Mouse (Mus musculus) right cerebral cortex, postnatal 36 days (tissue): ENCODE results near the gene Pdgfb.

Experiments used
- DNase-seq, 2 experiments: peaks; one replicate each; pipeline ENCODE4 v3.0.0; 2022; ENCODE audit warnings: low spot score in 2 of 2, mixed read lengths in 1 of 2

The Pdgfb gene

DNA sequence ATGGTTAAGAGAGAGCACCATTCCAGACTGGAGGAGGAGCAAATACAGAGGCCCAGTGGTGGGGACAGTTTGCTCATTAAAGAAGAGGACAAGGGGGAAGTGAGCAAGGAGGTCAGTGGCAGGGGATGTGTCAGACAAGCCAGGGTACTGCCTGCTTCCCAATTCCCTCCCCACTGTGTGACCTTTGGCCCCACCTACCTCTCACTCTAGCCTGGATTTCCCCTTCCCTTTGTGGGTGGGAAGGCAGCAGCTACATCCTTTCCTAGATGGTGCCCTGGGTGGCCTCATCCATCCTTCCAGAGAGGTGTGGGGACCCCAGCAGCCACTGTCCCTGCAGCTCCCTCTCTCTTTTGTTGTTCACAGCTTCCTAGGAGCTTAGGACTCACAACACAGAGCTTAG lies 20.1 kb upstream of the Pdgfb start:
- no peak for DNase-seq

DNA sequence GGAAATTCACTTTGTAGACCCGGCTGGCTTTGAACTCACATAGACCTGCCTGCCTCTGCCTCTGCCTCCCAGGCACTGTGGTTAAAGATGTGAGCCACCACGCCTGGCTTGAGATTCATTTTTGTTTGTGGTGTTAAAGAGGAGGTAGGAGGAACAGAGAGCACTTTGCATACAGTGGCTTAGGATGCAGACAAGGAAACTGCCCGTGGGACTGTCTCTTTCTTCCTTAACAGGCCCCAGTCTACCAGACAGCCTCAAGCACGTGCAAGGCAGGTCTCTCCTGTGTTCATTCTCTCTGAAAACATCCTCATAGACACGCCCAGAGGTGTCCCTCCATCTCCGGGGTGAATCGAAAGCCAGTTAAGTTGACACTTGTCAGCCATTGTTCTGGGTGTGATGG lies 19.6 kb upstream of the Pdgfb start:
- no peak for DNase-seq

DNA sequence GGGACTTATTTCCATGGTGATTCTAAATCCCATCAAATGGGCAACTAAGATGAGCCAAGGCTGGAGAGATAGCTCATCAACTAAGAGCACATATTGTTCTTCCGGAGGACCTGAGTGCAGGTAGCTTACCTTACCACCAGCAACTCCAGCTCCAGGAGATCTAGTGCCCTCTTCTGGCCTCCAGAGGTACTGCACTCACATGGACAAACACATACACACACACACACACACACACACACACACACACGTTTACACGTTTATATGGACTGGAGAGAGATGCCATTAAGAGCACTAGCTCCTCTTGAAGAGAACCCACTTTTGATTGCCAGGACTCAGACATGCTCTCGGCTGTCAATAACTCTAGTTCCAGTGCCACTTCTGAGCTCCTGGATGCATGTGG lies 16.4 kb upstream of the Pdgfb start:
- DNase-seq: no peak

DNA sequence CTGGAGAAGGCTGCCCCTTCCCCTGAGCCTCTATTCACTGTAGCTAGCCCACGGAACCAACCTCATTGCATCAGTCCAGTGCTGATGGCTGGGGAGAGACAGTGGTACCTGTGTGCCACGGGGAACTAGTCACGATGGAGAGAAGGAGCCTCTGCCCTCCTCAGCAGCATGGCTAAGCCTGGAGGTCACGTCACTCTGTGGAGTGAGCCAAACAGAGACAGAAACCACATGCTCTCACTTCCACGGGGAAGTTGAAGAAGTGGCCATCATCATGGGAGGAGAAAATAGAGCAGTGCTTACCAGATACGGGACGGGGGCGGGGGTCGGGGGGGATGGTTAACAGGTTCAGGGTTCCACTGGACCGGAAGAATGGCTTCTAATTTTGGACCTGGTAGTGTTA lies 15.6 kb upstream of the Pdgfb start:
- DNase-seq: no peak

DNA sequence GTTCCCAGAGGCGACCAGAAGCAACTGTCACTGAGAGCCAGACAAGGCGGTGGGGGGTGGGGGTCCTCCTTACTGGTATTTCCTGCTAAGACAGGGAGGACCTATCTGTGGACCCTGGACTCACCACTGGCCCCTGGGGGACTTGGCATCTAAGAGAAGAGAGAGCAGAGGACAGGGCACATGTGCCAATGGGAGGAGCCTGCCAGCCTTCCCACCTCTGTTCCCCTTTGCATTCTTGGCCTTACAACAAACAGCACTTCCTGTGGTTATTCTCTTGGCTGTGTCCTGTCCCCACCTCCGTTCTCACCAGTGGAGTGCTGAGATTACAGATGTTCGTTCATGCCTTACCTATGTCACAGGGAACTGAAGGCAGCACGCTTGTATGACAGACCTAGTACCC lies 14.1 kb upstream of the Pdgfb start:
- no peak for DNase-seq

DNA sequence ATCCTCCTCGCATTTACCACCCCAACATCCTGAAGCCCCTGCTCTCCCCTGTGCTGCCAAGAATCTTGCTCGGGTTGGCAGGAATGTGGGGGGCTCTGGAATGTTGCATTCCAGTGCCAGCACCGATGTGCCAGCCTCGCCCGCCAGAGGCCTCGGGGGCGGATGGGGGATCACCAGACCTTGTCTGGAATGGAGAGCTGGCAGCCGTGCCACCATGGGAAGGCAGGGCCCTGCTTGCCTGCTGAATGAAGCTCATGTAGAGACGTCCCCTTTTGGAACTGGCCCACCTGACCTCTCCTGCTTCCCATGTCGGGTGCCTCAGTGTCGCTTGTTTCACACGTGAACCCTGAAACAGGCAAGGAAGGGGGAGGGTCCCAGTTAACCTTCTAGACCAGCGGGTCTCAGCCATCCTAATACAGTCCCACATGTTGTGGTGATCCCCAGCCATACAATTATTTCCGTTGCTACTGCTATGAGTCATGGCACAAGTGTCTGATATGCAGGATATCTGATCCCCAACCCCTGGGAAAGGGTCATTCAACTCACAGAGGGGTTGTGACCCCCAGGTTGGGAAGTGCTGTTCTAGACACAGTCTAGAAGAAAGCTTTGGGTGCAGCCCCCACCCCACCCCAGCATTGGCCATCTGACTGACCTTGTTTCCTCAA lies 12.0 kb upstream of the Pdgfb start:
- DNase-seq: no peak

DNA sequence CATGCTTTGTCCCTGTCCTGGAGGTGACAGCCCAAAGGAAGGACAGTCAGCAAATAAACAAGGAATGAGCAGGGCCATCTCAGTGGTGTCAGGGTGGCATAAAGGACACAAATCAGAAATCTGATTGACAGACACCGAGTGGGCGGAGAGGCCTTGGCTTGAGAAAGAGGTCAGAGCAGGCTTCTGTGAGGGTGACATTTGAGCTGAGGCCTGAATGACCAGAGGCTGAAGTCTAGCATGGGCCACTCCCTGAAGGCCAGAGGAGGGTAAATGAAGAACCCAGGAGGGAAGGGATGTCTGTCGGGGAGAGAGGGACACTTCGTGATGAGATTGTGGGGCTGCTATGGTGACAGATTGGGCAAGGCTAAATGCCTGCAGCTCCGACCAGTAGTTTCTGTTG lies 11.3 kb upstream of the Pdgfb start:
- DNase-seq: no peak

DNA sequence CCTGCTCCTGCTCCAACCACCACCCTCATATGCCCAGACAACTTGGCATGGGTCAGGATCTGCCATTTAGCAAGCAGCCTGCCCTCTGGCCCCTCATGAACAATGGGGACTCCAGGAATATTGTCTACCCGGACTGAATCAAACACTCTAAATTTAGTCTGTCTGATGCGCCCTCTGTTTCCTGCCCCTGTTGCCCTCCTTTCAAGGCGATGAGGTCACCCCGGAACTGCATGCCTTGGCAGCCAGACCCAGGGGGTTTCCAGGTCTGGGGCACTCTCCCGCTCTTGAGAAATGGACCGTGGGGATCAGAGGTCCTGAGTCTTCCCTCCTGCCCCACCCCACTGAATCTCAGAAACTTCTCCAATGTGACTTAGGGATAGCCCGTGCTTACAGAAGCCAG lies 10.8 kb upstream of the Pdgfb start:
- no peak for DNase-seq

DNA sequence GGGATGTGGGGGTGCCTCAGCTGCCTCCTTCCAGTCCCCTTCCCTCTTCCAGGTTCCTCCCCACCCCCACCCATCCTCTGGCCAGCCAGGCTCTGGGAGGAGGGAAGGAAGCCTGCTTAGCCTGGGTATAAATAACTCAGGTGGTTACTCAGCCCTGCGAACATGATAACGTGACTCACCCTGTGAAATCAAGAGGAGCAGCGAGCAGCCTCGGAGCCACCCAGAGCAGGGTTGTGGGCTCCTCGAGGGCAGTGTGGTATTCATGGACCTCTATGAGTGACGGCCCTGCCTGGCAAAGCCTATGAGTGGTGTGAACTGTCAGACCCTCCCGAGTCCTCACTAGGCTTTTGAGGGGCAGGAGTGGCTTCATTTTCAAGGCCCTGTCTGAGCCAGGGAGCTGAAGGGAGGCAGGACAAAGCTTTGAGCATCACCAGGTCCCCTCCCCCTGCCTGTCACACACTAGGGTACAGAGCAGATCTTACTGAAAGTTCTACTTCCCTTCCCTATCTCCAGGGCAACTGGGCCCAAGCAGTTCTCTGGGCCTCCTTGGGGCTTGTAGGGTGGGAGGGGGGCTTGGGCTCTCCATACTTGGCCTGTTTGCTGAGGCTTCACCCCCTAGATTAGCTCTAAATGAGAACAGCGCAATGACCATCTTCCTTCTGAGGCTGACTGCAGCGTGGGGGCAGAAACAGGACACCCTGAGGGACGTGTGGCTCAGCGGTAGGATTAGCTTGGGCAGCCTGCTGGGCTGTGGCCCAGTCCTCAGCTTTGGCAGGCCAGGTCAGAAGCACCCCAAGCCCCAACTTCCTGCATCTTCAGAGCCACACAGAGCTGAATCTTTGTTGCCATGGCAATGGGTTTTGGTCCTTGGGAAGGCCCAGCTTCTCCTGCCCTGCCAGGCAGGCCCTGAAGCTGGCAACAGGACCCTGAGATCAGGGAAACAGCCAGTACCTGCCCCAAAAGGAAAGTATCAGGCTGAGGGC lies 9.8 kb upstream of the Pdgfb start:
- peak in 1 of 2 experiments; percentile 58 for DNase-seq

DNA sequence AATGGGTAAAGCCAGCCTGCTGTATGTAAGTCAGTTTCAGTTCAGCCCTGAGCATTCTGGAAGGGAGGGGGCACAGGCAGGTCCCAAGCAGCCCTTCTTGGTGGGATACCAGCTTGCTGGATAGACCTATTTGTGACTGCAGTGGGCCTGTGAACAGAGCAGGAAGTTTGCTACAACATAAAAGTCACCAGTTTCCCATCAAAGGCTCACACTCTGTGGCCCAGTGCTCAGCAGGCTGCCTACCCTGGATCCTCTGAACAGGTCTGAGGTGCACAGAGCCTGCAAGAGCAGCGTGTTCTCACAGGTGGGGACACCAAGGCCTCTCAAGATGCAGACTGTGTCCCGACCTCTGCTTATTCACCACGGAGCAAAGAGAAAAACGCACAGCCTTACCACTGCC lies 5.7 kb upstream of the Pdgfb start:
- DNase-seq: no peak

DNA sequence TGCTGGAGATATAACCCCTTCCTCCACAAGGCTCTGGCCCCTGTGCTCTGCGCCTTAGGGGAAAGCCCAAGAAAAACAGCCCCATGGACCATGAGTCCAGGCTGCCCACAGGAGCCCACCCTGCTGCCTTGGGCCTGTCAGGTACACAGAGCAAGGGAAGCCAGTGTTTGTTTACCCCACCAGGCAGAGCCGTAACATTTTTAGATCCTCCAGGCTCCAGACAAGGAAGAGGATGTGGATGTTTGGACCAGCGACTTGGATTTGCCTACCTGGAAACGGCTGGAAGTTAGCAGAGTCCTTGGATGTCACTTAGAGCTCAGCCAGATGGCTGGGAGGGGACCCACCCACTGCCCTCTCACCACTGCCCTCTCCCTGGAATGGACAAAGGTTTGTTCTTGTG lies 4.8 kb upstream of the Pdgfb start:
- no peak for DNase-seq

DNA sequence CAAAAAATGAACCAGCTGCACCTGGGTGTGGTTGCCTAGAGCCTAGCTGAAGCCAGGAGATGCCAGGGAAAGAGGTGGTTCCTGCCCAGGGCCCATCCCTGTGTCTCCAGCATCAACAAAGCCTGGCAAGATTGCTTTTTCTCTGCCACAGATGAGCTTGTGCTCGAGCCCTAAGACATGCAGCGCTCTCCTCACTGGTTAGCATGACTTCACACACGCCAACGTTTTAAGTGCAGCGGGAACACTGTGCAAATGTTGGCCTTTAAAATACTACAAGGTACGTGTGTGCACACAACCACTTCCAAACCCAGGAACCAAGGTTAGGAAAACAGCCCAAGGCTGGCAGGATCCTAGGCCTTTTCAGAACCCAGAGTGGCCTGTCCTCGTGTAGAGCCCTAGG lies 4.4 kb upstream of the Pdgfb start:
- DNase-seq: peak; percentile 49 to 70

DNA sequence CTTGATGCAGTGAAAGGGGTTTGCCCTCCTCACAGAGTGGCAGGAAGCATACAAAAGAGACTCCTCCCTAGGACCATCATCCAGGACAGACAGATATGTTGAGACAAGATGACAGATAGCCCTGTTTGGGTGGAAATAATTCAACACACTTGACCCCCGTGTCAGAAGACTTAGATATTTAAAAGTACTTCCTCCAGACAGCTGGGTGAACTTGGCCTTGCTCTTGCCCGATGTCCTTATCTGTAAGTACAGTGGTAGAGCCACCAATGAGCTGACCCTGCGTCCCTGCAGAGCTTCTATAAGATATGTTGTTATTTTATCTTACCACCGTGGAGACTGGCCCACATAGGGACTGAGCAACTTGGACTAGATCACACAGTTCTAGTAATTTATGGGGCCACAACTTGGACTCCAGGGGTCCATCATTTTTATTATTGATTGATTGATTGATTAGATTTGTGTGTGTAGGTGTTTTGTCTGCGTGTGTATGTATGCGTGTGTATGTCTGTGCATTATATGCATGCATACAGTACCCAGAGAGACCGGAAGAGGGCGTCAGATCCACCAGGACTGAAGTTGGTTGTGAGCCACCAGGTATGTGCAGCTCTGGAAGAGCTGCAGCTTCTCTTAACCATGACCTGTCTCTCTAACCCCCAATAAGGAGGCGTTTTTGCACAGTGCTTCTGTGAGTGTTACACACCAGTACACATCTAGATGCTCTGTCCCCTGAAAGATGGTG lies 2.0 kb upstream of the Pdgfb start:
- DNase-seq: no peak

DNA sequence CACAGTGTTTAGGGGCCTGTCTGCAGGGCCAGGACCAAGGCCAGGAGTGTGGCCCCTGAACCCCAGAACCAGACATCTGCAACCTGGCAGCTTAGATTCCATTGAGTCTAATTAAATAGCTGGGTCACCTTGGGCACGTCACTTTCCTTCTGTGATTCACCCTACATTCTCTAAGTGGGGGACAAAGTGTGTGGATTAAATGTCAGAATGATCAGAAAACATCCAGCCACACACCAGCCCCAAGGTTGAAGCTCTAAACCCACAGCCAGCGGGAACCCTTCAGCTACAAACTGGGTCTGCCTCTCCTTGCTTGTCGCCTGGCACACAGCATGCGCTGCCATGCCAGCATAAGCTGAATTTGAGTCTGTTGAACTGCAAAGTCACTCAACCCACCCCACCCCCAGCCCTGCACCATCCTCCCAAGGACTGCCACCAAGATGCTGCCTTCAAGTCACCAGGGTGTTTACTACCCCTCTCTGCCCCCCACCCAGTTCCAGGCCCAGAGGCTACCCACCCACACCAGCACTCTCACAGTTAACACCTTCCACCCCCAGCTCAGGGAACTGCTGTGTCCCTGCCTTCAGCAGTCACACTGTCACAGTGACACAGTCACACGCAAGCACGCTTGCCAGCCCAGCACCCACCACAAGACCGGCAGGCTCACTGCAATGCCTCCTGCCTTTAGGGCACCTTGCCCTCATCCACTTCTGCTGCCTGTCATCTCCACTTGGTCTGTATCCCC lies 605 bp upstream of the Pdgfb start:
- DNase-seq: peak; percentile 66 to 84

DNA sequence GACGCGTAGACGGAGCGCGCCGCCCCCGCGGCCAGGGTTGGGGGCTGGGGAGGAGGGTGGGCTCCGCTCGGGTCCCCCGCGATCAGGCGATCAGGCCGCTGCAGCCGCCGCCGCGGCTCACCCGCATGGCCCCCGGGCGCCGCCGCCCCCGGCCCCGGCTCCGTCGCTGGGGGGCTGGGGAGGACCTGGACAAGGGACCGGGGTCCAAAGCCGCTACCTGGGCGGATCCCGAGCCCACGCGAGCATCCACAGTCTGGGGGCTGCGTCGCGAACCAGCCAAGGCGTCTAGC lies 801 bp downstream of the Pdgfb start:
- DNase-seq: no peak

DNA sequence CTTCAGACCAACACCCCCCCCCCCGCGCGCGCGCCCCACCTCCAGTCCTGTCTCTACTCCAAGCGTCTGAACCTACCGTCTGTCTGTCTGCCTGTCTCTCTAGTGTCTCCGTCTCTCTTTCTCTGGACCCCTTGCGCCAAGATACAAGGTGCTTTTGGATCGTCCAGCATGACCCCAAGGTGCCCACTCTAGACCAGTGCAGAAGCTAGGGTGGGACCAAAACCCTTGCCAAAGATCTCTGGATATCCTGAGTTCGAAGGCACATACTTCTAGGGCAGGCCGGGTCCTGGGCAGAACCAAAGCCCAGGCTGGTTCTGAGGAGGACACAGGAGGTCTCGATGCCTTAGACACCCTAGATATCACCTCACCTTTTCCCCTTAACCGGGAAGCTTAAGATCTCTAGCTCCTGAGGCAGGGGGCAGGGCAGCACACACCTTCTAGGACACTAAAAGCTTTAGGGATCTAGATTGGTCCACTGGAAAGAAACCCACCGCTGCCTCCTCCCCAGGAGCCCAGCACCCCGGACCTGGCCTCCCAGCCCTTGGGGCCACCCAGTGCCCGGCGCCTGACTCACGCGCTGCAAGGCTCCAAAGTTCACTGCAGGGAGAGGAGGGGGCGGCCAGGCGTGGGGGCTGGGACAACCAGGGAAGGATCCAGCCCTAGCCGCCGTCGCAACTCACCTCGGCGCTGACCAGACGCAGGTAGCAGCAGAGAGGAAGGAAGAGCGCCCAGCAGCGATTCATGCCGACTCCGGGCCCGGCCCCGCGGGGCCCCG lies 1.3 kb downstream of the Pdgfb start:
- no peak for DNase-seq

DNA sequence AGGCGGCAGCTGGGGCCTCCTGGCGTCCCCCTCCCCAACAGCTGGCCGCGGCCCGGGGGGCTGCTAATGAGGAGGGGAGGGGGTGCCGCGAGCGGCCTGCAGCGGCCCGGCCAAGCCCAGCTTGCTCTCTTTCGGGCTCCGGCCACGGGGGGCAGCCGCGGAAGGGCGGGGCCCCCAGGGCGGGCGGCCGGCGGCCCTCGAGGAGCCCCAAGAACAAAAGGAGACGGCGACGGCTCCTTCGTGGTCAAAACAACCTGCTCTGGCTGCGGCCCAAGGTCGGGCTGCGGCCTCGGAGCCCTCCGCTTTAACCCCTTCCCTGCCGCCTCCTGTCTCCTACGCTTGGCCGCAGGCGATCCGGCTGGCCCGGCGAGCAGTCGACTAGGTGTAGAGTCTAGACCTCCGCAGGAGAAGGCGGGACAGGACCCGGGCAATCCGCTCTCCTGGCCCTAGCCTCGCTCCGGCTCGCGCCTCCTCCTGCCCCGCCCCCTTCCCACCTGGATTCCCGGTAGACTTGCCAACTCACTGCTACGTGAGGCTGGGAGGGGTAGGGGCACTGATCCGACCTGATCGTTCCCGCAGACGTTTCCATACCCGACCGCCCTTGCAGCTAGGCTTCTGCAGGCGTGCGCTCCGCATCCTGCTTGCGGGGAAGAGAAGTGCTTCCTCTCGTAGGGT lies 2.1 kb downstream of the Pdgfb start:
- peak; percentile 66 to 70 for DNase-seq

DNA sequence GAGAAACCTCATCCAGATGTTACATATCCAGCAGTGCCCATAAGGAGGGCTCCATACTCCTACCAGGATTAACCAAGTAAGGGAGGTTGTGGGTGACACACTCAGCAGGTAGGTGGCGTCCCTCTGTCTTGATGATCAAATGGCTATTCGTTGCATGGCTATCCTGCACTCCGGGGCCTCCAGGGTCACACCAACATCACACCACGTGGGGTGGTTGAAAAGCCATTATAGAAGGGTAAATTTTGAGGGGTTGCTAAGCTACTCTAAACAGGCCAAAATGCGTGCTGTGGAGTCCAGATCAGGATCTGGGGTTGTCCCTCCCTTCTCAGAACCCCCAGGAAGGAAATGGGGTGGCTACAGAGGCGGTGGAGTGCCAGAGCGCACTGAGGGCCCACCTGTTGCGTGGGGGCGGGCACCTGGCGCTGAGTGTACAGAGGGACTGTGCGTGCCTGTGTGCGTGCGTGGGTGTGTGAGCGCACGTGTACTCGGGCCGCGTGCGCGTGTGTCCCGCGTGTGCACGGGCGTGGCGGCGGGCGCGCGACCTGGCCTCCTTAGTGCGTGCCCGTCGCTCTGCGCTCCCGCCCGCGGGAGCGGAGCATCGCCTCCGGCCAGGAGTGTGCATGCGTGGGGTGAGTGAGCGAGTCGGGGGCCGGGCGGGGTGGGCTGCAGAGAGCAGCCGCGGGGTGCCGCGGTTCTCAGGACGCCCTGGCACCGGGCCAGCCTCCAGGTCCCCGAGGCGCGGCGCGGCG lies 2.8 kb downstream of the Pdgfb start:
- peak; percentile 86 to 87 for DNase-seq

DNA sequence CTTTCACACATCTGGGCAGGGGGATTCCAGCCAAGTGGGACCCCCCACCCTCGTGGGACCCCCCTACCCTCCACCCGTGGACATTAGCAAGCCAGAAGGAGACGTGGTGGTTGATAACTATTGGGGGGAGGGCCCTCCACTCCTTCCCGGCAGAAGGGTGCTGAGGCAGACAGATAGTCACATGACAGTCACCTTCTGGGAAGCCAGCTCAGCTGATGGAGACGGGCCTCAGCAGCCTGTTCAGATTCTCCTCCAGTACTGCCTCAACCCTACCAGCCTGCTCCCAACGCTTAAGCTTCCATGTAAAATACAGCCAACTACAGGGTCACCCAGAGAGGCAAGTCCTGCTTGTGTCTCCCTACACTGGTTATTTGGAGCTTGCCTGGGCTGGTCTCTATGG lies 3.6 kb downstream of the Pdgfb start:
- DNase-seq: no peak

DNA sequence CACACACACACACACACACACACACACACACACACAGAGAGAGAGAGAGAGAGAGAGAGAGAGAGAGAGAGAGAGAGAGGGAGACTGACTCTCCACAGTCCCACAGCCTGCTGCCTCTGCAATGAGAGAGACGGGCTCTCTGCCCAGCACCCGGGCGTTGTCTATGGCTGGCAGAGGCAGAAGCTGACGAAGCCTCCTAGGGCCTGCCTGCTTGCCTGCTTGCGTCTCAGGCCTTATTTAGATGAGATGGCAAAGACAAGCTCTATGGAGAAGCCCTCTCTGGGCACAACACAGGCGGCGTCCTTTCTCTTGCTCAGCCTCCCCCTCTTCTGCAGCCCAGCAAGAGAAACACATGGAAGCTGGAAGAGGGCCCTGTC lies 4.6 kb downstream of the Pdgfb start:
- DNase-seq: peak; percentile 75 to 79
